Mouse (Mus musculus) myocyte (in vitro differentiated cells): Measurements from ENCODE around the gene Olfr979.

Source experiments
- CEBPB ChIP-seq: IDR thresholded peaks from 2 replicates; pipeline ENCODE4 v1.6.1; 2011; ENCODE audit warnings: mild to moderate bottlenecking, moderate library complexity; ENCODE audit not compliant: poor library complexity, insufficient read depth, severe bottlenecking
- E2F4 ChIP-seq: IDR thresholded peaks from one replicate; pipeline ENCODE4 v1.6.1; 2011; ENCODE audit warnings: mild to moderate bottlenecking, control low read depth, moderate library complexity; ENCODE audit not compliant: insufficient read depth
- MAX ChIP-seq: IDR thresholded peaks from one replicate; pipeline ENCODE4 v1.6.1; 2011; ENCODE audit warnings: low read depth, mild to moderate bottlenecking, control low read depth
- MYOD1 ChIP-seq, 3 experiments: IDR thresholded peaks; one replicate each; pipeline ENCODE4 v1.6.1; 2011; ENCODE audit warnings: control low read depth in 2 of 3, low read depth in 2 of 3, mild to moderate bottlenecking in 2 of 3, moderate library complexity in 1 of 3; ENCODE audit not compliant: insufficient read length in 2 of 3, control insufficient read depth in 1 of 3
- MYOG ChIP-seq, 3 experiments: IDR thresholded peaks; one replicate each; pipeline ENCODE4 v1.6.1; 2011; ENCODE audit warnings: control low read depth in 2 of 3, low read depth in 2 of 3, mild to moderate bottlenecking in 2 of 3; ENCODE audit not compliant: insufficient read length in 2 of 3, control insufficient read depth in 1 of 3, insufficient read depth in 1 of 3
- POLR2A ChIP-seq: IDR thresholded peaks from one replicate; pipeline ENCODE4 v1.6.1; 2011; ENCODE audit warnings: low read depth, mild to moderate bottlenecking, control low read depth, moderate library complexity; ENCODE audit not compliant: insufficient read length
- POLR2AphosphoS2 ChIP-seq: IDR thresholded peaks from one replicate; pipeline ENCODE4 v1.6.1; 2011; ENCODE audit warnings: low read depth, control low read depth; ENCODE audit not compliant: insufficient read length
- REST ChIP-seq: IDR thresholded peaks from one replicate; pipeline ENCODE4 v1.6.1; 2011; ENCODE audit warnings: mild to moderate bottlenecking, control low read depth, moderate library complexity; ENCODE audit not compliant: insufficient read depth, insufficient read length
- TCF12 ChIP-seq: IDR thresholded peaks from one replicate; pipeline ENCODE4 v1.6.1; 2011; ENCODE audit warnings: mild to moderate bottlenecking, control low read depth; ENCODE audit not compliant: poor library complexity, insufficient read depth, severe bottlenecking
- TCF3 ChIP-seq: IDR thresholded peaks from one replicate; pipeline ENCODE4 v1.6.1; 2011; ENCODE audit warnings: low read depth, control low read depth; ENCODE audit not compliant: insufficient read length
- USF1 ChIP-seq: IDR thresholded peaks from one replicate; pipeline ENCODE4 v1.6.1; 2011; ENCODE audit warnings: low read depth, mild to moderate bottlenecking, control low read depth, moderate library complexity

- TF ChIP-seq USF1 = no peak
- no peak for TF ChIP-seq MAX
- TF ChIP-seq POLR2AphosphoS2 = no peak
- no peak for TF ChIP-seq POLR2A
- TF ChIP-seq TCF12 = no peak
- TF ChIP-seq REST = no peak
- TF ChIP-seq E2F4 = no peak
- TF ChIP-seq CEBPB = no peak
- TF ChIP-seq MYOD1 (IDR thresholded peaks at IDR 0.05; ENCODE audit: control insufficient read depth in 1 of 3, insufficient read length in 2 of 3, low read depth in 2 of 3) = no peak
- no peak for TF ChIP-seq MYOG (IDR thresholded peaks at IDR 0.05; ENCODE audit: control insufficient read depth in 1 of 3, insufficient read depth in 1 of 3, insufficient read length in 2 of 3, low read depth in 2 of 3)
- no peak for TF ChIP-seq TCF3
Measured at GRCm38 (mm10) chr9:40003365-40003764, at the start of gene Olfr979.
